Mouse (Mus musculus): ENCODE data around the gene Pnpla2.

The Pnpla2 gene

GRCm38 (mm10) chr7:141467230-141468030 is 12.4 kb downstream of the Pnpla2 start, which contains the start of gene Cd151:
Gene Cd151, plus strand, starts transcription at chr7:141467392.
- peak; percentile 89 for DNase-seq (ENCODE audit: low spot score)

DNA sequence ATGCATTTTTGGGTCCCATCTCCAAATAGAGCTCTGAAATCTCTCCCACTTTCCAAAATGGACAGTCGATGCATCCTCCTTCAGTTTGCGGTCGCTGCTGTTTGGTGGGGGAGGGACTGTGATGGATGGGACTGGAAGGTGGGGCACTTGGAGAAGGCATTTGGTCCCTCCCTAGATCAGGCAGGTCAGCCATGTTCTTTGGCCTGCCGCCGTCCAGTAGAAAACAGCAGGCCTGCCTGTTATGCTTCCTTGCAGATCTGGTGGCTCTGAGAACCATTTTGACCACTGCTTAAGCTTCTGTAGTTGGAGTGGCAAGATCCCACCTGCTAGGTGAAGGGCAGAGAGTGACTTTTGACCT is 13.1 kb downstream of the Pnpla2 start:
- no peak for DNase-seq (ENCODE audit: low spot score)

DNA sequence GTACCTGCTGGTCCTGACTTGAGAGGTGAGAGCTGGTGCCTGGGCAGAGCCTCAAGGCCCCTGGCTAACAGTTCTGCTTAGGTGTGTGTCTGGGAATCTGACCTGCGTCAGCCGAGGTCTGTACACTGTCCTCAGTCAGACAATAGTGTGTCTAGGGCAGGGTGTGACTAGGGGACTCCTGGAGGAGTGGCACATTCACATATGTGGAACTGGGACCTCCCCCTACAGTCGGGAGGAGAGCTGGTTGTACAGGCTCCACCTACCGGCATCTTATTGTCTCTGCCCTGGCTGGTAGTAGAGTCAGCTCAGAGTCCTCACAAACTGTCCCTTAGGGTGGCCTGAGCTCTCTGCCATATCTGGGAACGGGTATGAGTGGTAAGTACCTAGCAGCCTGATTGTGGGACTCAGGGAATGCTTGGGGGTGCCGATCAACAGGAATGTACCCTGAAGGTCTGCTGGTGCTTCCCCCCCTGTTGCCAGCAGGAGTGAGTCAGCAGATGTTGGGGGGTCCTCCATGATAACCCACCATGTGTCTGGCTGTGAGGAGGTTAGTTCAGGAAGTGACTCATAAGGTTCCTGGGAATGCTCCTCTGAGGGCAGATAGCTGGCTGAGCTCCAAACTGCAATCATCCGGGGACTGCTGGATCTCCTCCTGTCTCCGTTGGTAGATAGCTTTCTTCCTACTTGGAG is 13.7 kb downstream of the Pnpla2 start:
- DNase-seq (ENCODE audit: low spot score) = no peak

GRCm38 (mm10) chr7:141469352-141469751 is 14.4 kb downstream of the Pnpla2 start:
- no peak for DNase-seq (ENCODE audit: low spot score)

- DNase-seq (ENCODE audit: low spot score) = no peak
Measured at GRCm38 (mm10) chr7:141469901-141470636, 15.1 kb downstream of the Pnpla2 start.

DNA sequence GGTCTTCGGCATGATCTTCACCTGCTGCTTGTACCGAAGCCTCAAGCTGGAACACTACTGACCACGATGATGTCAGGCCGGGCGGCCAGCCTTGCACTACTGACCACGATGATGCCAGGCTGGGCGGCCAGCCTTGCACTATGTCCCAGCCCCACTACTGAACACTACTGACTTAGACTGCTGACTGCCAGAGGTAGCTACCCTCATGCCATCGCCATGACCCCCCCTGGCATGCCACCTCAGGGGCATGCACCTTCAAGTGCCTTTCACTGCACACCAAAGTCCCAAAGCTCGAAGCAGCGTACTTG is 15.6 kb downstream of the Pnpla2 start:
- no peak for DNase-seq (ENCODE audit: low spot score)

GRCm38 (mm10) chr7:141471236-141471635 is 16.2 kb downstream of the Pnpla2 start:
- no peak for DNase-seq (ENCODE audit: low spot score)

DNA sequence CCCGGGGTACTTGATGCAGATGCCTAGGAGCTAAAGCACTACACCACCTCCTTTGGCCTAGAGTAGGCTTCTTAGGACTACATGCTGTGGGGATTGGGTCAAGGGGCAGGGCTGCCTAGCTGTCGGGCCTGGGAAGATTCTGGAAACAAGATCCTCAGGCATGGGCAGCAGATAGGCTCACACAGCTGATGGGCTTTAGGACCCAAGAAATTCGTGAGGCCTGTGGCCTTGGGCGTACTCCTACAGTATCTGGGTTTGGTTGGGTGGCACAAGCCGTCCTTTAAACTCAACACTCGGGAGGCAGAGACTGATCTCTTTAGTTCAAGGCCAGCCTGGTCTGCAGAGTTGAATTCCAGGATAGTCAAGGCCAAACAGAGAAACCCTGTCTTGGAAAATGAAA is 17.2 kb downstream of the Pnpla2 start:
- no peak for DNase-seq (ENCODE audit: low spot score)

DNA sequence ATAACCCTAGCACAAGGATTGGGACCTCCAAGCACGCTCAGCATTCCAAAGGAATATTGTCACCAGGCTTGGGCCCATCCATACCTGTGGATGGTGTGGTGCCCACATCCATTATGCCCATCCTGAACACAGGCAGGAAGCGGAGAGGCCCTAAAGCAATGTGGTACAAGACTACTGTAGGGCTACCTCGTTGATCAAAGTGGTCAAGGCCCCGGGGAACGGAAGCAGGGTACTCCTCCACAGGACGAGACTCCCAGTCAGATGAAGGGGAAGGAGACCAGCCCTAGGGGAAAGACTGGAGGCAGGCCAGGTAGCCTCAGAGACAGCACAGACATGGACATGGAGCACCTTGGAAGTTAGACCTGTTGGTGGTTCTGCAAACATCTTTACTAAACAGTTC is 17.8 kb downstream of the Pnpla2 start:
- DNase-seq (ENCODE audit: low spot score) = no peak

DNA sequence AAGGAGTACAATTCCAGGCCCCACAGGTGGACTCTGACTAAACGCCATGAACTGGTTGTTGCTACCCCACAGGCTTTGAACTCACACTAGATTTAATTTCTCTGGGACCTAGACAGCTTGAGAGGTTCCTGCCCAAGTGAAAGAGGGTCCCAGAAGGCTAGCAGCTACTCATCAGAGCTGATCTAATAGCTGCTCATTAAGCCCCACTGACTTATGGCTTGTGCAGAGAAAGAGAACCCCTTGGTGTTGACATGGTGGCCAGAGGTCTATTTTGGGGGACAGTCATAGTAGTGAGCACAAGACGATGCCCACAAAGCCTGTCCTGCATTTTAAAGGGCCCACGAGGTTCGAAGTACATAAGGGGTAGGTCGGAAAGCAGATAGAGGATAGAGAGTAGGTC is 19.2 kb downstream of the Pnpla2 start:
- no peak for DNase-seq (ENCODE audit: low spot score)

- peak; percentile 86 for DNase-seq (ENCODE audit: low spot score)
Measured at GRCm38 (mm10) chr7:141475011-141475804, 20.2 kb downstream of the Pnpla2 start, which contains the start of the genes Polr2l and Tspan4. Gene Polr2l, minus strand, starts transcription at chr7:141475132. Gene Tspan4, plus strand, starts transcription at chr7:141475240.

GRCm38 (mm10) chr7:141475805-141476158 is 20.8 kb downstream of the Pnpla2 start:
- no peak for DNase-seq (ENCODE audit: low spot score)

GRCm38 (mm10) chr7:141476226-141476980 is 21.4 kb downstream of the Pnpla2 start:
- no peak for DNase-seq (ENCODE audit: low spot score)

DNA sequence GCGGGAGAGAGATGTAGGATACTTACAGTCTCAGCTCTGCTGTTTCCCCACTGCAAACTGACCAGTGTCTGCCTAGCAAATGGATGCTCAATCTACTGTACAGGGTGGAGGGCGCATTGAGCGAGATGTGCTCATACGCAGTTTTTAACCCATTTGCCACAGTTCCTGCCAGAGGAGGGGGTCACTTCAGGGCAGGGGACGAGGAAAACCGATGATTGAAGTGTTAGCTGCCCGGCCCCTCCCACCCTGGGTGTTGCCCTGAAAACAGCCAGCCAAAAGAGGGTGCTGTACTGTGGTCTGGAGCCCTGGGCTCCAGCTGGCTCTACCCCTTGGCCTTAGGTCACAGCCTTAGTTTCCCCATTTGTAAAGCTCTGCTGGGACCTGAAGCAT is 22.0 kb downstream of the Pnpla2 start:
- no peak for DNase-seq (ENCODE audit: low spot score)

GRCm38 (mm10) chr7:141477578-141478269 is 22.7 kb downstream of the Pnpla2 start:
- DNase-seq (ENCODE audit: low spot score) = no peak

GRCm38 (mm10) chr7:141478270-141478748 is 23.3 kb downstream of the Pnpla2 start:
- DNase-seq (ENCODE audit: low spot score) = no peak

- DNase-seq (ENCODE audit: low spot score) = peak; percentile 67
Measured at GRCm38 (mm10) chr7:141480842-141481497, 26.0 kb downstream of the Pnpla2 start.

GRCm38 (mm10) chr7:141481498-141482401 is 26.8 kb downstream of the Pnpla2 start:
- DNase-seq (ENCODE audit: low spot score) = no peak

DNA sequence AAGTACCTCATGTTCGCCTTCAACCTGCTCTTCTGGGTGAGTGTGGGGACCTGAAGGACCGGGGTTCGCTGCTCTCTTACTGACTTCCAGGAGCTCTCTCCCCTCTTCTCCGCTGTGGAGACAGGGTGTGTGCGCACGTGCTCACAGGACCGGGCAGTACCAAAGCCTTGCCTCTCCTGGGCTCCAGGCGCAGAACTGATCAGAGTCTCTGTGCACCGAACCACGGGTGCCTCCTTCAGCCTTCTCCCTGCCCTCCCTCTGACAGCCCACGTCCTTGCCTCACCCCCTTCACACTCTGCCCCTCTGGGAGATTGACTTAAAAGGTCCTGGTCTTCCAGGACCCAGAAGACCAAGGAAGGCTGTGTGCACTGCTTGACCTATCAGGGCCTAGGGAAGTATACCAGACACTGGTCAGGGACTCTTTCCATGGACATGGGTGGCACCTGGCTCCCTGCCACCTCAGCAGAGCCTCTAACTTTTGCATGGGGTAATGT is 27.6 kb downstream of the Pnpla2 start:
- DNase-seq (ENCODE audit: low spot score) = no peak

Data from spleen, adult 12 weeks (tissue).